Mouse (Mus musculus): Measurements from ENCODE around the gene Fbln5.

Gene Fbln5

DNA sequence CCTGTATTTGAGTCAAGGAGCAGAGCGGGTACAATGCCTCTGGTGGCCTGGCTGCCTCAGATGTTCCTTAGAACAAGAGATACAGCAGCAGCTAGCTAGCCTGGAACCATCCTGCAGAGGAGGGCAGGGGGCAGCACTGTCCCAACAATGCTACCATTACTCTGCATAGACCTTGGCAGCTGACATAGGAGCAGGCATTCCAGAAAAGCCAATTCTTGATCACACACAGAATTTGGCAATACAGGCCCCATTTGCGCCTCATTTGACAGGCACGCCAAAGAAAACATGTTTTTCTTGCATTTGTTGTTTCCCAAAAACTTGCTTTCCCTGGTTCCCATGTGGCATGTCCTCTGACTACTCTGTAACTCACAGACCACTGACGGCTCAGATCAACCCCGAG lies 56.8 kb downstream of the Fbln5 start:
- no peak for DNase-seq (ENCODE audit: low spot score)

DNA sequence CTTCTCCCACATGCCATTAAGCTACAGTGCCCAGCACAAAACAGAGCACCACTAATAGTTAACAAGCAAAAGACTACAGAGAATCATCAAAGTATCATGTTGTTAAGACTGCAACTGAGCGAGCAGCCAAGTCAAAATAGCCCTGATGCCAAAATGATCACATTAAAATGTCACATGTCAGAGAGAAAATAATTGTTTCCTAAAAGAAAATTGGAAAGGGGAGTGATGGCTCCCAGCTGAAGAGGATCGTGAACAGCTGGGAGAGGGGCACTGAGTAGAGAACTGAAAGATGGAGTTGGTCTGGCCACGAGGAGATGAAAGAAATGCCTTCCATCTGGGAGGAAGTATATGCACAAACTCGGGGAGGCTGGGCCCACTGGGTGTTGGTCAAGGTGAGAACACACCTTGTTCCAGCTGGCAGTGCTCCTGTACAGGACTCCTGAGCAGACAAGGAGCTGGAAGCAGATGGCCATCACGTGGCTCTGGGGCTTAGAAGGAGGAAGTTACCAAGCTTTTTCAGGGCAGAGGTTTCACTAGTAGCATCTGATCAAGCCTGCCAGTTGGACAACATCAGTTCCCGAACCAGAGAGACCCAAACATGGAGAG lies 59.3 kb downstream of the Fbln5 start:
- DNase-seq (ENCODE audit: low spot score), result no peak

DNA sequence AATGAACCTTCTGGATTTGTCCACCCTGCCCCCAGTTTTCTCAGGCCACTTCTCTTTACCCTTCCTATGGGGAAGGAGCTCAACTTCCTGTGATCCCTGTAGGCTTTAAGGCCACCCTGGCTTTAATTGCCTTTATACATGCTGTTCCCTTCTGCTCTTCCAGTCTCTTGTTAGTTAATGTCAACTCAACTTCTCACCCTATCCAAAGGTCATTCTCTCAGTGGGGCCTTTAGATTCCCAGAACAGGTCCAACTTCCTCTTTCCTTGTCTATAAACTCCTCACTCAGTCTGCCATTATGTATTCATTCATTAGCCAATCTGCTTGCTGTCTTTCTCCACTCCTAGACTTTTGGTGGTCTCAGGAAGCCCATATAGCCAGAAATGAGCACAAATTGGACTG lies 60.2 kb downstream of the Fbln5 start:
- DNase-seq (ENCODE audit: low spot score), result no peak

DNA sequence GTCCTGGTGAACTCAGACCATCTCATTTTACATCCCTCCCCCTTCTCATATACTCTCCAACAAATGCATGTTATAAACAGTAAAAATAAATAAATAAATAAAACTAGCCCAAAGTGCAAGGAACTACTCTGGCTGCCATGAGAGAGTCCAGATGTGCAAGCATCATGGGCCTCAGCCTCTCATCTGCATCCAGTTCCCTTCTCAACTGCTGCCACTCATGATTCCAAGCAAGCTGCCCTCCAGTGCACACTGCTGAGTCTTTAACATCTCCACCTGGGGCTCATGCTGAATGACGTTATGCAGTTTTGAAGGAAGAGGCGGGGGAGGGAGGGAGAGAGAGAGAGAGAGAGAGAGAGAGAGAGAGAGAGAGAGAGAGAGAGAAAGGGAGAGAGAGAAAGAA lies 76.5 kb downstream of the Fbln5 start:
- no peak for DNase-seq (ENCODE audit: low spot score)

DNA sequence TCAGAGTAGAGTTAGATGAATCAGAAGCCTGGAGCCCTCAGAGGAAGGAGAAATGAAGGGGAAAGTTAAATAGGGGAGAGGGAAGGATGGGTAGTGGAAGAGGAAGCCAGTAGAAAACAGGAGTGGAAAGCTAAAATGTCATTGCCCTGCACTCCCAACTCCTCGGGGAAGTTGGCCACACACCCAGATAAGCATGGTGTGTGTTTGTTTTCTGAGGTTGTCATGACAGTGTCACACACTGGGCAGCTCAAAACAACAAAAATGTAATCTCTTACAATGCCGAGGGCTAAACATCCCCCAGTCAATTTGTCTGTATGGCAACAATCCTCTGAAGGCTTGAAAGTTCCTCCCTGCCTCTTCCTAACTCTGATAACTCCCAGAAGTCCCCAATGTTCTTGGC lies 78.4 kb downstream of the Fbln5 start:
- no peak for DNase-seq (ENCODE audit: low spot score)

DNA sequence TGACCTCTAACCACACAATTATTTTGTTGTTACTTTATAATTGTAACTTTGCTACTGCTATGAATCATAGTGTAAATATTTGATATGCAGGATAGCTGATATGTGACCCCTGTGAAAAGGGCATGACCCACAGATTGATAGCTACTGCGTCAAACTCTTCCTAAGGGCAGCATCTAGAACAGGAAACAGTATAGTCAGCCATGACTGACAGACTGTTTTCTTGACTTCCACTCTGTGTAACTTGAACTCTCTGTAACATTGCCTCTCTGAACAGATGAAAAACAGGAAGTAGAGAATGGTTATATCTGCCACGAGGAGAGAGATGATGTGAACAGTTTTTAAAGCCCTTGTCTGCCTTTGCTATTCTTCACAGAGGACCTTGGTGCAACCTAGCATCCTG lies 78.8 kb downstream of the Fbln5 start:
- DNase-seq (ENCODE audit: low spot score), result no peak

DNA sequence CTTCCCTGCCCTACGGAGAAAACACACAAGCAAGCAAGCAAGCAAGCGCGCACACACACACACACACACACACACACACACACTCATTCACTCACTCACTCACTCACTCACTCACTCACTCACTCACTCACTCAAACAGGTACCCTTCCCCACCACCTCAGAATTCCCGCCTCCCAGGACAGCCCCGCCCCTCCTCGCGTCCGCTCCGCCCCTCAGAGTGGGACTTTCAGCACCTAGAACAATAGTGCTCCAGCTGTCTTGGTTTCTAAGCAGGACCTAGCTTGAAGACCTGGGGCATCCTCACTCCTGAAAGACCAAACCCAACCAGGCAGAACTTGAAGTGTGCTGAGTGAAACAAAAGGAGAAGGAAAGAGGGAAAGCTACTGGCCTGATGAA lies 100.1 kb downstream of the Fbln5 start:
- DNase-seq (ENCODE audit: low spot score), result peak; percentile 76

DNA sequence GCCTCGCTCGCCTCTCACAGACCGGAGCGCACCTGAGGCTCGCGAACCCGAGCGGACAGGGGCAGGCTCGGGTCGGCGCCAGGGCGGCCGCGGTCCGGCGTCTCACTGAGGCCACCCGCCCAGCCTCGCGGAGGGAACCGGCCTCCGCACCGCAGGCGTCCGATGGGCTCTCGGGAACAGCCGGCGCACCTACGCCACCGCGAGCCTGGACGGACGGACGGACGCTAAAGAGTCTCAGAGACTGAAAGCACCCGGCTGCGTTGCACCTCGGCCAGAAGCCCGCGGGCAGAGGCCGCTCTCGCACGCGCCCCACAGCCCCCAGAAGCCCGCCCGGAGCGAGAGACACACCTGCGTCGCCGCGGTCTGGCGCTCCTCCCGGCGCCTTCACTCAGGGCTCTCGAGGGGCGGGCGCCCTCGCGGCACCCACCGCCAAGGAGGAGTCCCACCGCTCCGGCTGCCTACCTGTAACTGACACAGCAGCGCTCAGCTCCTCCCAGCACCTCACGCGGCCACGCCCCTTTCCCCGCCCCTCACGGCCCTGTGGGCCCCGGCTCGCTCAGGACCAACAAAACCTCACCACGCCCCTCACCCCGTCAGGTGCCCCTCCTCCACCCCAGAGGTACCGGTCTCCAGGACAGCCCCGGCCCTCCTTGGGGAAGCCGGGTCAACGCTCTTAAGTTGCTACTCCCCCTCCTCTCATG lies 100.7 kb downstream of the Fbln5 start, which contains the start of gene Tc2n:
Gene Tc2n, minus strand, starts transcription at position 470 of the 701 bp plus-strand sequence.
- DNase-seq (ENCODE audit: low spot score), result peak; percentile 97

DNA sequence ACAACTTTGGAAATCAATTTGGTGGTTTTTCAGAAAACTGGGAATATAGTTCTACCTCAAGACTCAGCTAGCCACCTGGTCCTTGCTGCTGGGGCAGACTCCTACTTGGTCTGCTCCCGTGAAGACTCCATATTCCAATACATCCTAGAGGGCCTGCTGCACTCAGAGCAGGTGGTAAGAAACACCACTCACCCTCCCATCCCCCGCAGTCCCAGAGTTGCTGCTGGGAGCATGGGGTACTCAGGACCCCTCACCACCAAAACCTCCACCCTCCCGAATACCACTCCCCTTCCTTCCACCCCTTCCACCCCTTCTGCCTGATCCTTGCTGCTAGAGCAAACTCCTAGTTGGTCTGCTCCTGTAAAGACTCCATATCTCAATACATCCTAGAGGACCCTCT lies 119.7 kb downstream of the Fbln5 start:
- DNase-seq (ENCODE audit: low spot score), result no peak
